Mouse (Mus musculus): ENCODE data around the gene Hhipl1.

GRCm38 (mm10) chr12:108277341-108277841 is 28.7 kb upstream of the Hhipl1 start:
- no peak for TF ChIP-seq POLR2A (IDR thresholded peaks at IDR 0.05; ENCODE audit: control insufficient read depth in 1 of 2, insufficient read depth in 1 of 2, low read depth in 1 of 2, low read length in 2 of 2, poor library complexity in 1 of 2)
- TF ChIP-seq CTCF (IDR thresholded peaks at IDR 0.05 in 2 of 3, conservative IDR thresholded peaks at IDR 0.05 in 1 of 3; ENCODE audit: control insufficient read depth in 1 of 3, insufficient read depth in 1 of 3, low read depth in 2 of 3, low read length in 3 of 3, poor library complexity in 1 of 3, severe bottlenecking in 1 of 3) = no peak
- no peak for TF ChIP-seq USF2 (IDR thresholded peaks at IDR 0.05; ENCODE audit: borderline replicate concordance in 1 of 2, insufficient read depth in 1 of 2, low read depth in 1 of 2, low read length in 2 of 2)
- no peak for TF ChIP-seq MAFK (IDR thresholded peaks at IDR 0.05; ENCODE audit: borderline replicate concordance, low read depth, low read length)
- no peak for TF ChIP-seq JUND (IDR thresholded peaks at IDR 0.05; ENCODE audit: low read depth, low read length)
- TF ChIP-seq EP300 (IDR thresholded peaks at IDR 0.05; ENCODE audit: low read depth in 1 of 2, low read length in 2 of 2) = no peak

Measured in MEL (cell line).